Mouse (Mus musculus) kidney, postnatal 0 days (tissue): ENCODE measurements at regions not wholly inside any gene's neighbourhood (a gene's known extent, or its start where the extent isn't known, plus 50 kb on each side); places are given as distances from the start of the nearest gene placed in this dataset.
A peak's percentile ranks its signal among the peaks of the same experiment; 100 is the strongest.

Experiments used
- ATAC-seq: fragments of 200-750 bp; cut with Nextera tagmentation; replicated peaks from 2 replicates; pipeline ENCODE4 v1.8.0; 2017; ENCODE audit warnings: low read depth, moderate number of reproducible peaks, moderate TSS enrichment, moderate library complexity; ENCODE audit not compliant: low FRiP score
- DNase-seq: peaks from one replicate; pipeline ENCODE4 v3.0.0-alpha.2; 2016; ENCODE audit warnings: low spot score
- H3K27ac ChIP-seq: fragments of 300-500 bp; sonication (generic); 2 replicates; pipeline ENCODE4 v1.5.1; 2014; ENCODE audit warnings: mild to moderate bottlenecking
- H3K27me3 ChIP-seq: fragments of 300-500 bp; sonication (generic); 2 replicates; pipeline ENCODE4 v1.6.1; 2014; ENCODE audit warnings: low read length, mixed read lengths; ENCODE audit not compliant: insufficient read depth
- H3K36me3 ChIP-seq: fragments of 300-500 bp; sonication (generic); 2 replicates; pipeline ENCODE4 v1.6.1; 2014; ENCODE audit warnings: low read length, mixed read lengths; ENCODE audit not compliant: insufficient read depth
- H3K4me1 ChIP-seq: fragments of 300-500 bp; sonication (generic); replicated peaks from 2 replicates; pipeline ENCODE4 v1.6.1; 2014; ENCODE audit warnings: antibody characterized with exemption, low read length, mixed read lengths; ENCODE audit not compliant: insufficient read depth
- H3K4me2 ChIP-seq: fragments of 300-500 bp; sonication (generic); 2 replicates; pipeline ENCODE4 v1.6.1; 2014; ENCODE audit warnings: mild to moderate bottlenecking, low read length, moderate library complexity, mixed read lengths
- H3K4me3 ChIP-seq: fragments of 300-500 bp; sonication (generic); replicated peaks from 2 replicates; pipeline ENCODE4 v1.5.1; 2014; ENCODE audit warnings: low read depth, low read length
- H3K9ac ChIP-seq: fragments of 300-500 bp; sonication (generic); 2 replicates; pipeline ENCODE4 v1.6.1; 2014; ENCODE audit warnings: low read depth, low read length
- H3K9me3 ChIP-seq: fragments of 300-500 bp; sonication (generic); replicated peaks from 2 replicates; pipeline ENCODE4 v1.6.1; 2016; ENCODE audit warnings: low read length, inconsistent platforms, mixed read lengths
- CTCF ChIP-seq: IDR thresholded peaks from 2 replicates; pipeline ENCODE4 v1.5.1; 2016; ENCODE audit warnings: antibody characterized with exemption, low read depth, mild to moderate bottlenecking, moderate library complexity
- WGBS: fragments of 180-500 bp; shearing (Covaris S2); extraction: QIAGEN DNeasy Blood & Tissue Kit; methylation state at CpG from one replicate; pipeline ENCODE4 v1.1.7; 2014; 5-methylcytosine and 5-hydroxymethylcytosine counted together

- TF ChIP-seq CTCF, result no peak
- Histone ChIP-seq H3K27ac (no peak overlapping the region), H3K9ac (no peak overlapping the region), H3K4me1 (no peaks in the 10 kb centered on the region), H3K4me2 (no peak overlapping the region), H3K4me3 (no peak overlapping the region), H3K27me3 (no peaks in the 10 kb centered on the region), H3K9me3 (no peaks in the 10 kb centered on the region), H3K36me3 (no peaks in the 10 kb centered on the region)
- peak; percentile 47 for DNase-seq
- no peak for ATAC-seq
- 40% methylated on average over 4 of the region's 4 CpGs for WGBS
Measured at GRCm38 (mm10) chr15:27380436-27380945, 86.0 kb upstream of the Ank start.

- ATAC-seq (no peak), DNase-seq (no peak)
- TF ChIP-seq CTCF, result no peak
- Histone ChIP-seq H3K9me3 (no peaks in the 10 kb centered on the region), H3K4me3 (no peak overlapping the region), H3K36me3 (no peaks in the 10 kb centered on the region), H3K9ac (no peak overlapping the region), H3K27me3 (no peaks in the 10 kb centered on the region), H3K4me1 (no peaks in the 10 kb centered on the region), H3K27ac (no peak overlapping the region), H3K4me2 (no peak overlapping the region)
- 81% methylated on average over 2 of the region's 2 CpGs for WGBS
Measured at GRCm38 (mm10) chr15:27381565-27381964, 84.9 kb upstream of the Ank start.

GRCm38 (mm10) chr15:27390567-27390966 lies 75.9 kb upstream of the Ank start:
- Histone ChIP-seq H3K9ac (no peak overlapping the region), H3K27me3 (no peaks in the 10 kb centered on the region), H3K36me3 (no peaks in the 10 kb centered on the region), H3K27ac (no peak overlapping the region), H3K4me3 (no peak overlapping the region), H3K4me1 (no peaks in the 10 kb centered on the region), H3K4me2 (no peak overlapping the region), H3K9me3 (no peaks in the 10 kb centered on the region)
- DNase-seq (no peak), ATAC-seq (no peak)
- 94% methylated on average over 2 of the region's 2 CpGs for WGBS
- no peak for TF ChIP-seq CTCF

- Histone ChIP-seq H3K9ac (no peak overlapping the region), H3K4me3 (no peak overlapping the region), H3K27ac (no peak overlapping the region), H3K4me2 (peak overlapping the region; percentile 37), H3K27me3 (no peaks in the 10 kb centered on the region), H3K4me1 (no peaks in the 10 kb centered on the region), H3K9me3 (no peaks in the 10 kb centered on the region), H3K36me3 (no peaks in the 10 kb centered on the region)
- WGBS, result 47% methylated on average over 20 of the region's 20 CpGs
- ATAC-seq, result peak; percentile 61
- TF ChIP-seq CTCF, result no peak
- DNase-seq, result peak; percentile 40
Measured at GRCm38 (mm10) chr15:27405721-27406161, 60.7 kb upstream of the Ank start.

GRCm38 (mm10) chr15:27409856-27410255 lies 56.6 kb upstream of the Ank start:
- TF ChIP-seq CTCF, result no peak
- H3K4me1 ChIP-seq, result no peaks in the 10 kb centered on the region
- no peak overlapping the region for H3K4me3 ChIP-seq
- no peaks in the 10 kb centered on the region for H3K9me3 ChIP-seq
- ATAC-seq, result no peak
- H3K27ac ChIP-seq, result no peak overlapping the region
- DNase-seq, result no peak
- no peak overlapping the region for H3K9ac ChIP-seq
- H3K27me3 ChIP-seq, result no peaks in the 10 kb centered on the region
- H3K4me2 ChIP-seq, result no peak overlapping the region
- WGBS, result 79% methylated on average over 8 of the region's 8 CpGs
- no peaks in the 10 kb centered on the region for H3K36me3 ChIP-seq

- Histone ChIP-seq H3K4me3 (no peak overlapping the region), H3K4me1 (no peaks in the 10 kb centered on the region), H3K36me3 (no peaks in the 10 kb centered on the region), H3K9ac (no peak overlapping the region), H3K9me3 (no peaks in the 10 kb centered on the region), H3K27ac (no peak overlapping the region), H3K4me2 (no peak overlapping the region), H3K27me3 (no peaks in the 10 kb centered on the region)
- ATAC-seq (no peak), DNase-seq (no peak)
- TF ChIP-seq CTCF, result no peak
- WGBS, result 86% methylated on average over 2 of the region's 2 CpGs
Measured at GRCm38 (mm10) chr15:27412304-27412703, 54.2 kb upstream of the Ank start.

GRCm38 (mm10) chr15:27412761-27413160 lies 53.7 kb upstream of the Ank start:
- DNase-seq, result peak; percentile 43
- TF ChIP-seq CTCF, result no peak
- H3K36me3 ChIP-seq, result no peaks in the 10 kb centered on the region
- no peak for ATAC-seq
- no peak overlapping the region for H3K4me2 ChIP-seq
- 52% methylated on average over 1 of the region's 1 CpGs for WGBS
- no peak overlapping the region for H3K27ac ChIP-seq
- H3K27me3 ChIP-seq, result no peaks in the 10 kb centered on the region
- no peak overlapping the region for H3K9ac ChIP-seq
- no peaks in the 10 kb centered on the region for H3K9me3 ChIP-seq
- H3K4me3 ChIP-seq, result no peak overlapping the region
- H3K4me1 ChIP-seq, result no peaks in the 10 kb centered on the region
